Mouse (Mus musculus): ENCODE results near the gene Vmn1r171. TPM values are rescaled to one million over a fixed set of nuclear protein-coding genes. Genes with fewer than 3 reads are reported as not detected.
"Not testable (repeated sequence)": the region's sequence is repeated elsewhere in the genome, so short reads cannot be mapped to it uniquely, and the experiment has no call there.

Gene Vmn1r171
- total RNA-seq (2021) (not detected), polyA plus RNA-seq (2012; rRNA removed) (not detected in 2 replicates)
- long read RNA-seq: 0 reads

GRCm38 (mm10) chr7:23630422-23630821, at the start of gene Vmn1r171:
Gene Vmn1r171, plus strand, starts transcription at chr7:23630722.
- Histone ChIP-seq H3K9ac (ENCODE audit: low read depth, low read length) (no peak within 1 kb of the TSS), H3K36me3 (ENCODE audit: control insufficient read depth, insufficient read depth, low read length) (no peaks in the 10 kb centered on the region), H3K27me3 (ENCODE audit: control insufficient read depth, insufficient read depth, low read length) (no peaks in the 10 kb centered on the region), H3K4me1 (ENCODE audit: control insufficient read depth, insufficient read depth, low read length) (no peaks in the 10 kb centered on the region), H3K4me3 (no peak within 1 kb of the TSS), H3K79me2 (replicated peaks; ENCODE audit: control insufficient read depth, insufficient read depth, low read length) (no peaks in the 10 kb centered on the region), H3K27ac (no peak within 1 kb of the TSS)
- intact Hi-C loops (cut with DNase I): no loop called here
- TF ChIP-seq EP300 (IDR thresholded peaks at IDR 0.05; ENCODE audit: insufficient read depth, low read depth, low read length) (no peak), CTCF (IDR thresholded peaks at IDR 0.05) (no peak), POLR2A (IDR thresholded peaks at IDR 0.05; ENCODE audit: insufficient read depth, low read depth, low read length) (no peak)
- DNase-seq: no peak

- H3K4me3 ChIP-seq; H3K79me2 ChIP-seq (replicated peaks; ENCODE audit: control insufficient read depth, insufficient read depth, low read length); H3K36me3 ChIP-seq (ENCODE audit: control insufficient read depth, insufficient read depth, low read length); H3K27ac ChIP-seq; H3K4me1 ChIP-seq (ENCODE audit: control insufficient read depth, insufficient read depth, low read length); H3K9ac ChIP-seq (ENCODE audit: low read depth, low read length); intact Hi-C loops (cut with DNase I); H3K27me3 ChIP-seq (ENCODE audit: control insufficient read depth, insufficient read depth, low read length); DNase-seq: not testable (repeated sequence)
- WGBS: 11% methylated on average over 1 of the region's 1 CpGs
Measured at GRCm38 (mm10) chr7:23605875-23606274, 24.6 kb upstream of the Vmn1r171 start, which contains the start of gene Vmn1r170. Gene Vmn1r170, plus strand, starts transcription at chr7:23606175.

GRCm38 (mm10) chr7:23658016-23658415, 27.5 kb downstream of the Vmn1r171 start, which contains the start of gene Vmn1r172:
Gene Vmn1r172, plus strand, starts transcription at chr7:23658316.
- no peaks in the 10 kb centered on the region for H3K27me3 ChIP-seq (ENCODE audit: control insufficient read depth, insufficient read depth, low read length)
- H3K4me3 ChIP-seq: no peak within 1 kb of the TSS
- intact Hi-C loops (cut with DNase I): no loop called here
- no peak within 1 kb of the TSS for H3K9ac ChIP-seq (ENCODE audit: low read depth, low read length)
- H3K79me2 ChIP-seq (replicated peaks; ENCODE audit: control insufficient read depth, insufficient read depth, low read length): no peaks in the 10 kb centered on the region
- TF ChIP-seq EP300 (IDR thresholded peaks at IDR 0.05; ENCODE audit: insufficient read depth, low read depth, low read length) (no peak), POLR2A (IDR thresholded peaks at IDR 0.05; ENCODE audit: insufficient read depth, low read depth, low read length) (no peak), CTCF (IDR thresholded peaks at IDR 0.05) (no peak)
- H3K4me1 ChIP-seq (ENCODE audit: control insufficient read depth, insufficient read depth, low read length): no peaks in the 10 kb centered on the region
- H3K36me3 ChIP-seq (ENCODE audit: control insufficient read depth, insufficient read depth, low read length): no peaks in the 10 kb centered on the region
- H3K27ac ChIP-seq: no peak within 1 kb of the TSS
- DNase-seq: no peak
- WGBS: 46% methylated on average over 2 of the region's 2 CpGs

Other genes starting within 250 kb of the Vmn1r171 start
- gene Nlrp5, start 244.8 kb upstream of the Vmn1r171 start, total RNA-seq (2021): under 1 TPM; 0.10 to 0.14 TPM
- gene Nlrp5, start 244.8 kb upstream of the Vmn1r171 start, polyA plus RNA-seq (2012; rRNA removed): not detected in 2 replicates
- not detected for gene Vmn1r167, start 123.5 kb upstream of the Vmn1r171 start, total RNA-seq (2021)
- not detected in 2 replicates for gene Vmn1r167, start 123.5 kb upstream of the Vmn1r171 start, polyA plus RNA-seq (2012; rRNA removed)
- gene Vmn1r168, start 91.0 kb upstream of the Vmn1r171 start, total RNA-seq (2021): not detected
- not detected in 2 replicates for gene Vmn1r168, start 91.0 kb upstream of the Vmn1r171 start, polyA plus RNA-seq (2012; rRNA removed)
- not detected for gene Vmn1r169, start 55.2 kb upstream of the Vmn1r171 start, total RNA-seq (2021)
- gene Vmn1r169, start 55.2 kb upstream of the Vmn1r171 start, polyA plus RNA-seq (2012; rRNA removed): not detected in 2 replicates
- not detected for gene Vmn1r170, start 24.5 kb upstream of the Vmn1r171 start, total RNA-seq (2021)
- not detected in 2 replicates for gene Vmn1r170, start 24.5 kb upstream of the Vmn1r171 start, polyA plus RNA-seq (2012; rRNA removed)
- gene Vmn1r172, start 27.6 kb downstream of the Vmn1r171 start, total RNA-seq (2021): not detected
- gene Vmn1r172, start 27.6 kb downstream of the Vmn1r171 start, polyA plus RNA-seq (2012; rRNA removed): not detected in 2 replicates
- gene Vmn1r173, start 70.0 kb downstream of the Vmn1r171 start, total RNA-seq (2021): not detected
- gene Vmn1r173, start 70.0 kb downstream of the Vmn1r171 start, polyA plus RNA-seq (2012; rRNA removed): not detected in 2 replicates
- not detected for gene Vmn1r174, start 121.5 kb downstream of the Vmn1r171 start, total RNA-seq (2021)
- gene Vmn1r174, start 121.5 kb downstream of the Vmn1r171 start, polyA plus RNA-seq (2012; rRNA removed): not detected in 2 replicates
- not detected for gene Vmn1r175, start 179.9 kb downstream of the Vmn1r171 start, total RNA-seq (2021)
- gene Vmn1r175, start 179.9 kb downstream of the Vmn1r171 start, polyA plus RNA-seq (2012; rRNA removed): not detected in 2 replicates
- not detected for gene Vmn1r176, start 206.7 kb downstream of the Vmn1r171 start, total RNA-seq (2021)
- gene Vmn1r176, start 206.7 kb downstream of the Vmn1r171 start, polyA plus RNA-seq (2012; rRNA removed): not detected in 2 replicates
- not detected for gene Vmn1r177, start 235.7 kb downstream of the Vmn1r171 start, total RNA-seq (2021)
- not detected in 2 replicates for gene Vmn1r177, start 235.7 kb downstream of the Vmn1r171 start, polyA plus RNA-seq (2012; rRNA removed)